Mouse (Mus musculus) midbrain, postnatal 0 days (tissue): ENCODE measurements around the gene Itsn1. TPM values are rescaled to one million over a fixed set of nuclear protein-coding genes. Genes with fewer than 3 reads are reported as not detected.

Experiments used
- ATAC-seq: fragments of 200-750 bp; cut with Nextera tagmentation; 2 replicates; pipeline ENCODE4 v1.8.0; 2017; ENCODE audit warnings: moderate number of reproducible peaks, mild to moderate bottlenecking, moderate TSS enrichment, moderate library complexity; ENCODE audit not compliant: low FRiP score
- DNase-seq: peaks from one replicate; pipeline ENCODE4 v3.0.0-alpha.2; 2015; ENCODE audit warnings: low spot score
- H3K27ac ChIP-seq: fragments of 300-500 bp; sonication (generic); 2 replicates; pipeline ENCODE4 v1.5.1; 2014; ENCODE audit warnings: low read depth, mild to moderate bottlenecking, low read length, mixed read lengths
- H3K27me3 ChIP-seq: fragments of 300-500 bp; sonication (generic); 2 replicates; pipeline ENCODE4 v1.6.1; 2014; ENCODE audit warnings: low read length, control low read depth, mixed read lengths; ENCODE audit not compliant: insufficient read depth
- H3K36me3 ChIP-seq: fragments of 300-500 bp; sonication (generic); 2 replicates; pipeline ENCODE4 v1.6.1; 2014; ENCODE audit warnings: low read length, control low read depth, mixed read lengths; ENCODE audit not compliant: insufficient read depth
- H3K4me1 ChIP-seq: fragments of 300-500 bp; sonication (generic); 2 replicates; pipeline ENCODE4 v1.6.1; 2014; ENCODE audit warnings: mild to moderate bottlenecking, control low read depth, antibody characterized with exemption, low read length, mixed read lengths; ENCODE audit not compliant: insufficient read depth
- H3K4me2 ChIP-seq: fragments of 300-500 bp; sonication (generic); 2 replicates; pipeline ENCODE4 v1.6.1; 2014; ENCODE audit warnings: low read depth, mild to moderate bottlenecking, low read length, mixed read lengths; ENCODE audit not compliant: poor library complexity, severe bottlenecking
- H3K4me3 ChIP-seq: fragments of 300-500 bp; sonication (generic); 2 replicates; pipeline ENCODE4 v1.5.1; 2014; ENCODE audit warnings: low read depth, mild to moderate bottlenecking, low read length, moderate library complexity
- H3K9ac ChIP-seq: fragments of 300-500 bp; sonication (generic); replicated peaks from 2 replicates; pipeline ENCODE4 v1.6.1; 2014; ENCODE audit warnings: mild to moderate bottlenecking, low read length, moderate library complexity, mixed read lengths; ENCODE audit not compliant: poor library complexity, severe bottlenecking
- H3K9me3 ChIP-seq: fragments of 300-500 bp; sonication (generic); 2 replicates; pipeline ENCODE4 v1.6.1; 2016; ENCODE audit warnings: low read length, control low read depth
- CTCF ChIP-seq: IDR thresholded peaks from 2 replicates; pipeline ENCODE4 v1.5.1; 2016; ENCODE audit warnings: antibody characterized with exemption, mild to moderate bottlenecking
- WGBS: fragments of 180-500 bp; shearing (Covaris S2); extraction: QIAGEN DNeasy Blood & Tissue Kit; methylation state at CpG from one replicate; pipeline ENCODE4 v1.1.7; 2014; 5-methylcytosine and 5-hydroxymethylcytosine counted together
- polyA plus RNA-seq: library from polyadenylated mRNA; unstranded; fragments of >200 nt; fragmentation: Nextera tagmentation; extraction: Ambion mirVana; gene quantifications from 2 replicates; pipeline ENCODE4 v1.2.1, GENCODE M21; 2015
- total RNA-seq: library from RNA; depleted of rRNA; stranded (reverse); fragments of >200 nt; gene quantifications from 2 replicates; pipeline ENCODE4 v1.2.3, GENCODE M21; 2014

The Itsn1 gene
- total and polyA plus RNA-seq, 2 experiments from 2014 or later: 34.0 to 78.7 TPM

DNA sequence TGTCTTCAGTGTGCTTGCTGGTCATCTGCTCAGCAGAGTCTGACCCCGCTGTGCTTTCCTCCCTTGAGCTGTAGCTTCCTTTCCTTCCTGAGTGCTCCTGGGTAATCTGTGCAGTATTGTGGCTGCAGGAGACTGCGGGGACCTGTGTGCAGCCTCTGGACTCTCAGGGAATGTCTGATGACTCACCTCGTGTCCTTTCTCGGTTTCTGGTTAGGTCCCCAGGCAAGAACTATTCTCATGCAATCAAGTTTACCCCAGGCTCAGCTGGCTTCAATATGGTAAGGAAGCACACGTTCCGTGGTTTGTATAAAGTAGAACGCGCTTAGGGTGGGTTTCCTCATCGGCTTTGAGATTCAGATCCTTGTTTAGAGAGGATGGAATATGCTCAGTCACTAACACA lies 82.8 kb downstream of the Itsn1 start:
- no peak overlapping the region for H3K27ac ChIP-seq
- H3K4me2 ChIP-seq: no peak overlapping the region
- H3K4me1 ChIP-seq: no peaks in the 10 kb centered on the region
- no peak overlapping the region for H3K9ac ChIP-seq
- WGBS: 94% methylated on average over 9 of the region's 9 CpGs
- no peaks in the 10 kb centered on the region for H3K9me3 ChIP-seq
- H3K4me3 ChIP-seq: no peak overlapping the region
- TF ChIP-seq CTCF: no peak
- no peak for DNase-seq
- ATAC-seq: no peak
- peaks cover 39% of the 10 kb centered on the region for H3K36me3 ChIP-seq
- H3K27me3 ChIP-seq: no peaks in the 10 kb centered on the region

DNA sequence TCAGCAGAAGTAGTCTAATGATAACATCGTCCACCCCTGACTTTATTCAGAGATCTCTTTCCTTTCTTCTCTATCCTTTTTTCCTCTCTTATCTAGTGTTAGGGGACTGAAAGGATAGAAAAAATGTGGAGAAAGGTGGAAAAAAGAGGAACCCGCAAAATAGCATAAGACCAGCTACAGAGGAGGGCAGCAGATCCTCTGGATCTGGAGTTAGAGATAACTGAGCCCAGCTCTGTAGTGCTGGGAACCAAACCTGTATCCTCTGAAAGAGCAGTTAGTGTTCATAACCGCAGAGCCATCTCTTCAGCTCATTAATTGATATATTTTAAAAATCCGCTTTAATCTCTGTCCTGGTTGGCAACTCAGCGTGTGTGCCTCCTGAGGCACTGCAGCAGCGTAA lies 84.5 kb downstream of the Itsn1 start:
- Histone ChIP-seq H3K27me3 (no peaks in the 10 kb centered on the region), H3K4me1 (no peaks in the 10 kb centered on the region), H3K4me3 (no peak overlapping the region), H3K9ac (no peak overlapping the region), H3K27ac (no peak overlapping the region), H3K36me3 (peaks cover 49% of the 10 kb centered on the region), H3K4me2 (no peak overlapping the region), H3K9me3 (no peaks in the 10 kb centered on the region)
- 80% methylated on average over 6 of the region's 6 CpGs for WGBS
- TF ChIP-seq CTCF: no peak
- no peak for ATAC-seq
- no peak for DNase-seq

DNA sequence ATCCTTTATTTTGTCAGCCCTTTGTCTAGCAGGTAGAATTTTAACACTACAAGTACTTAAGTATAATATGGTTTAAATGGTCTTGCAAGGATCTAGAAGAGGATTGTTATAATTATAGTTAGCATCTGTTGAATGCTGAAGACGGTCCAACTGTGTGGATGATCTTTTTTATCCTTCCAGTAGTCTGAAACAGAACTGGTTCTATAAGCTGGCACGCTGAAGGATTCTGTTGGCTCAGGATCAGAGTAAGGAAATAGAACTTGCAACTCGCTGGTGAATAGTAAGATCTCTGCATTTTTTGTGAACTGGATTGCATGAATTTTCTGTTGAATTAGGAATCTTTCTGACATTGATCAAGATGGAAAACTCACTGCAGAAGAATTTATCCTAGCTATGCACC lies 86.0 kb downstream of the Itsn1 start:
- Histone ChIP-seq H3K27me3 (no peaks in the 10 kb centered on the region), H3K27ac (no peak overlapping the region), H3K9me3 (no peaks in the 10 kb centered on the region), H3K4me3 (no peak overlapping the region), H3K4me1 (no peaks in the 10 kb centered on the region), H3K4me2 (no peak overlapping the region), H3K36me3 (peaks cover 54% of the 10 kb centered on the region), H3K9ac (no peak overlapping the region)
- 78% methylated on average over 3 of the region's 3 CpGs for WGBS
- ATAC-seq: no peak
- TF ChIP-seq CTCF: no peak
- no peak for DNase-seq

DNA sequence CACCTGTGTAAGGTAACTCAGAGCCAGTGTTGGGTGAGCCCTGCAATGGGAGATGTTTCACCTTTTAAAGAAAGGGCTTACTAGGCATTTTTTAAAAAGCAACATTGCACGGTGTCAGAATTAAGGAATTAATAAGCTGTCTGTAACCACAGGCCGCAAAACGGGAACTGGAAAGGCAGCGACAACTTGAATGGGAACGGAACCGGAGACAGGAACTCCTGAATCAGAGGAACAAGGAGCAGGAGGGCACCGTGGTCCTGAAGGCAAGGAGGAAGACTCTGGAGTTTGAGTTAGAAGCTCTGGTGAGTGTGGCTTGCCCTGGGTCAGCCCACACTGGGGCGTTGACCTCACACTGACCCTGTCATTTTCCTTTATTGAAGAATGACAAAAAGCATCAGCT lies 91.2 kb downstream of the Itsn1 start:
- Histone ChIP-seq H3K36me3 (peaks cover 69% of the 10 kb centered on the region), H3K9me3 (no peaks in the 10 kb centered on the region), H3K27me3 (no peaks in the 10 kb centered on the region), H3K4me3 (no peak overlapping the region), H3K4me2 (no peak overlapping the region), H3K27ac (no peak overlapping the region), H3K9ac (no peak overlapping the region), H3K4me1 (no peaks in the 10 kb centered on the region)
- ATAC-seq: no peak
- TF ChIP-seq CTCF: no peak
- DNase-seq: no peak
- WGBS: 92% methylated on average over 8 of the region's 8 CpGs

DNA sequence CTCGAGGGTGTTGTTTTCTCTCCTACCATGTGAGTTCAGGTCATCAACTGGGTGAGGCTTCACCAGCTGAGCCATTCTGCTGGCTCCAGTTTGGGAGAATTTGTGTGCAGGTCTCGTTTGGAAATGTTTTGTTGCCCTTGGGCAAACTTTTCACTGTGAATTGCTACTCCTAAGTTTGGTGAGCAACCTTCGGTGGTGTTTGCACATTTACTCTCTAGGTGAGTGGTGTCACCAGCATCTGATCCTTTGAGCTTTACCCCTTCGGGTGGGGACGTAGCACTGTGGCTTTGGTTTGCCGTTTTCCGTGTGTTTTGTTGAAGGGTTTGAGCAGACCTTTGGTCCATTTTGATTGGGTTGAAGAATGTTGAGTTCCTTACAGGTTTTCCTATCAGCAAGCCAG lies 93.2 kb downstream of the Itsn1 start:
- Histone ChIP-seq H3K4me1 (no peaks in the 10 kb centered on the region), H3K36me3 (peaks cover 50% of the 10 kb centered on the region), H3K4me2 (no peak overlapping the region), H3K9ac (no peak overlapping the region), H3K27me3 (no peaks in the 10 kb centered on the region), H3K9me3 (no peaks in the 10 kb centered on the region), H3K4me3 (no peak overlapping the region), H3K27ac (no peak overlapping the region)
- WGBS: 93% methylated on average over 7 of the region's 7 CpGs
- ATAC-seq (no peak), DNase-seq (no peak)
- TF ChIP-seq CTCF: no peak

DNA sequence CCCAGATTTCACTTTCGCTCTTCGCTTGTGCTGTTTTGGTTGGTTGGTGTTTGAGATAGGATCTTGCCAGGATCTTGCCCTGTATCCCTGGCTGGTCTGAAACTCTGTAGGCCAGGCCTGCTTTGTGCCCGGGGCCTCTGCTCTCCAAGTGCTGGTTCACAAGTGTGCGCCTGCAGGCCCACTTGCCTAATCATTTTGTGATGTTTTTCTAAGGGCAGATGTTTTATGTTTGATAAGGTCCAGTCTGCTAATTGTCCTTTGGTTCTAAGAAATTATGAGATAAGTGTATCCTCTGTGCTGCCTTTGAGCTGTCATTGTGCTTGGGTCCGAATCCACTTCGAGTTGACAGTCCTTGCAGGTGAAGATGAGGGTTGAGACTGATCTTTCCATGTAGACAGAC lies 93.7 kb downstream of the Itsn1 start:
- no peaks in the 10 kb centered on the region for H3K9me3 ChIP-seq
- H3K27ac ChIP-seq: no peak overlapping the region
- H3K36me3 ChIP-seq: peaks cover 51% of the 10 kb centered on the region
- ATAC-seq (no peak), DNase-seq (no peak)
- H3K4me1 ChIP-seq: no peaks in the 10 kb centered on the region
- no peak overlapping the region for H3K9ac ChIP-seq
- 97% methylated on average over 6 of the region's 6 CpGs for WGBS
- H3K4me3 ChIP-seq: no peak overlapping the region
- no peak overlapping the region for H3K4me2 ChIP-seq
- H3K27me3 ChIP-seq: no peaks in the 10 kb centered on the region
- no peak for TF ChIP-seq CTCF
